Mouse (Mus musculus) regulatory T cell (primary cell): ENCODE results near the gene B230104I21Rik.

Experiments used
- in situ Hi-C: fragments of 300-600 bp; cut with MboI, MseI; formaldehyde crosslinking; loops from one replicate; pipeline ENCODE4 v1.15.1; 2025; ENCODE audit warnings: high pct_unique_total_duplicates

The B230104I21Rik gene

DNA sequence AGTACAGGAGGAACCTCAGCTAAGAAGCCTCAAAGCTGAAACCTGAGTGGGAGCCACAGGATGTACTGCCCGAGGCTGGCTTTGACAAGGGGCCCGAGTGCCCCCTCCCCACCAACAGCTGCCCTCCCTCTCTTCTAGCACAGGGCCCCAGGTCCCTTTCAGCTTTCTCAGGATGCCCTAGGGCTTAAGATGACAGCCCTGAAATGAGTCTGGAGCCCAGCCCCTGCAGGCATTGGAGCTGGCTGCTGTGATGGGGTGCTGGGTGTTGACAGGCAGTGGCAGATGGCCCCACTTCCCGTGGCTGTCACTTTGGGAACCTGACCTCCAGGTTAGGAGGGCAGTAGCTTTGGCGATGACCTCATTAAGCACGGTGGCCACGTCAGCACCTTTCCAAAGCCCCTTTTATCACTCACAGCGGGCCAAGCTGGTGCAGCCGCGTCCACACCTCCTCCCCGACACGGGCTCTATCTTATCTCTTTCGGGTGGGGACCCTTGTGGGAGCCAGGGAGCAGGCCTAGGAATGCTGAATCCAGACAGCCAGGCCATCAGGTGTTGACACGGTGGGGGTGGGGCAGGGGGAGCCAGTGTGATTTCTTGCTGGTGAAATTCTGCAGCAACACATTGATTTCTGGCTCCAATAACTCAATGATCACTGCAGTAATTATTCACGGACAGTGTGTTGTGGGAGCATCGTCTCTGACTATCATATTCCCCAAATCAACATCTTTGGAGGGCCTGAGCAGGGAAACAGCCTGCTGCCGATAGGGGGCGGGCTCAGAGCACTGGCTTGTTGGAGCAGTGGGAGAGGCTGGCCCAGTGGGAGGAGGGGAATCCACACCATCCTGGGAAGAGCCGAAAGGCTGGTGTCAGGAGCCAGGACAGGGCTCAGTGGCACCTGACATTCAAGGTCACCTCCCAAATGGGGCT, 57.5 kb downstream of the B230104I21Rik start:
- in situ Hi-C loops: no loop called here

DNA sequence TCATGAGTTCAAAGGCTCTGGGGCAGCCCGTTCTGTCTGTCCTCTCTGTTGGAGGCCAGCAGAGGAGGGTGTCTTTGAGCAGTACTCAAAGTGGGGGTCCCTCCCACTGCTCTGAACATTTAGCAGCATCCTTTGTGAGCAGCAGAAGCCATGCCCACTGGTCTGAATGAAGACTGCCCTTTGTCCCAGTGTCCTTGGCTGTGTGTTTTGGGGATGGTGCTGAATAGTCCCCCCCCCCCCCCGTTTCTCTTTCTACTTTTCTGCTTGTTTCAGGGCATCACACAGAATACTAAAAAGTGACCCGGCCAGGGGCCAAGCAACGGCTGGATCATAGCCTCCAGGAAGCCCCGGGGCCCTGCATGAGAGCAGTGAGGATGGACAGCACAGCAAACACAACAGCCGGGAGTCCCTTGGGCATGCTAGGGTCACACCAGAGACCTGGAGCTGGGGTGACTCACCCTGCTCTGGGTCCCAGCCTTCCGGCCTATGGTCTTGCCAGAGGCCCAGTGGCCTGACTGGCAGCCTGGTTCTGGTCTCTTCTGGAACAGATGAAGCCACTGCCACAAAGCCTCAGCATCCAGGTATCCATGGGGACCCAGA, 58.3 kb downstream of the B230104I21Rik start:
- in situ Hi-C loops: no loop called here

DNA sequence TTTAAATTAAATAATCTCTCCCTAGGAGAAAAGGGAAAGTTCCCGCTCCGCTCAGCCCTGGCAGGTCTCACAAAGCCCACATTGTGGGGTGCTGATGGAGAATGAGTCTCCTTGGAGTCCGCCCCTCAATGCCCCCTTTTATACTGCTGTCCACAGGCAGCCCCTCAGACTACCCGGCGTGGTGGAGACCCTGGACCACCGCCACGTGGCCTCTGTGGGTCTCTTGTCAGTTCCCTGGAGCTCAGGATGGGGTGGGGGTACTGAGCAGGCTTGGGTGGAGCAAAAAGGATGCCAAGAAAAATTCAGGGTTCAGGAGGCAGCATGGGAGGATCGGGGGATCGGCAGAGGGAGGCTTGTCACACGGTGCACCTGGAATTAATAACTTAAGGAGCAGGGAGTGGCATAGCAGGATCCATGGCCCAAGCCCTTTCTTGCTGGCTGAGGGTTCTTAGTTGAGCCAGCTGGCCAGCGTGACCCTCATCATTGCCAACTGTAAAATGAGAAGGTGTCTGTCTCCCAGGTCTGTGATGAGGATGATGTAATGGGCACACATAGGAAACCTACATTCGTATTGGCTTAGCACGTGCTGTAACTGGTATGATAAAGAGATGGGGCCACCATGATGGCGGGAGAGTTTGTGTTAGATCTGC, 60.9 kb downstream of the B230104I21Rik start:
- in situ Hi-C loops: no loop called here
